In genomic region chr8:53222194-53222593, GRCm38 (mm10) we compare ENCODE assay signal across 22 mouse cellular contexts.
DNase-seq lines count a peak whose midpoint lies in the region; ATAC-seq lines count a peak whose summit lies in the region.
"Had no signal": no experiment of that assay in that cellular context is flagged by ENCODE, and none has a peak within 500 bp of the region (broad histone marks: within the 10 kb centered on the region; RNA-seq: fewer than 3 reads in every experiment).

No protein-coding gene starts in this region.

- H3K36me3 ChIP-seq in intestine, embryonic 15.5 days = no peaks in the 10 kb centered on the region
- H3K36me3 ChIP-seq: embryonic facial prominence, embryonic 13.5 days; forebrain, embryonic 12.5 days; heart, embryonic 15.5 days; hindbrain, embryonic 13.5 days had no signal

- no peak overlapping the region for H3K9ac ChIP-seq in intestine, embryonic 15.5 days
- H3K9ac ChIP-seq: embryonic facial prominence, embryonic 13.5 days; forebrain, embryonic 12.5 days; heart, embryonic 15.5 days; hindbrain, embryonic 13.5 days had no signal

- H3K27ac ChIP-seq in intestine, embryonic 15.5 days = no peak overlapping the region
- H3K27ac ChIP-seq: embryonic facial prominence, embryonic 13.5 days; forebrain, embryonic 12.5 days; heart, adult 2 months; heart, embryonic 15.5 days; hindbrain, embryonic 13.5 days; hindbrain, postnatal 0 days had no signal

- H3K4me3 ChIP-seq in intestine, embryonic 15.5 days (replicated peaks) = no peak overlapping the region
- H3K4me3 ChIP-seq: embryonic facial prominence, embryonic 13.5 days; forebrain, embryonic 12.5 days; heart, adult 2 months; heart, embryonic 15.5 days; hindbrain, embryonic 13.5 days had no signal

- no peaks in the 10 kb centered on the region for H3K27me3 ChIP-seq in intestine, embryonic 15.5 days (replicated peaks)
- H3K27me3 ChIP-seq: embryonic facial prominence, embryonic 13.5 days; forebrain, embryonic 12.5 days; heart, embryonic 15.5 days; hindbrain, embryonic 13.5 days; Patski had no signal

- 82% methylated on average over 5 of the region's 5 CpGs for WGBS in intestine, embryonic 15.5 days

- H3K9me3 ChIP-seq in intestine, embryonic 15.5 days = no peaks in the 10 kb centered on the region
- H3K9me3 ChIP-seq: embryonic facial prominence, embryonic 13.5 days; forebrain, embryonic 12.5 days; heart, embryonic 15.5 days; hindbrain, embryonic 13.5 days had no signal

- H3K4me1 ChIP-seq in intestine, embryonic 15.5 days (replicated peaks) = no peaks in the 10 kb centered on the region
- H3K4me1 ChIP-seq: embryonic facial prominence, embryonic 13.5 days; forebrain, embryonic 12.5 days; heart, embryonic 15.5 days; hindbrain, embryonic 13.5 days had no signal

- H3K4me2 ChIP-seq in intestine, embryonic 15.5 days (replicated peaks) = no peak overlapping the region
- H3K4me2 ChIP-seq: embryonic facial prominence, embryonic 13.5 days; forebrain, embryonic 12.5 days; heart, embryonic 11.5 days; heart, embryonic 15.5 days; hindbrain, embryonic 13.5 days had no signal

- ATAC-seq in intestine, embryonic 15.5 days = no peak
- ATAC-seq in megakaryocyte, adult 5-6 weeks (ENCODE audit: poor library complexity, severe bottlenecking) = no peak
- ATAC-seq: activated CD4-positive, CD25-positive, alpha-beta regulatory T cell, adult 4 months; forebrain, embryonic 16.5 days; hindbrain, postnatal 0 days; Patski had no signal

- peak; percentile 3 for DNase-seq in Muller cell, postnatal 12 days (ENCODE audit: inconsistent ontology term)
- peak; percentile 40 for DNase-seq in cerebellum, adult 11-12 months
- DNase-seq in cerebellum, adult 9-10 months = peak; percentile 37
- DNase-seq in cerebellum, postnatal 25 days = peak; percentile 19 to 42
- DNase-seq in left cerebral cortex, adult 18-20 months (ENCODE audit: low spot score in 2 of 2) = no peak
- no peak for DNase-seq in adrenal gland, adult 8-10 months
- DNase-seq: adrenal gland, postnatal 25 days; gastrocnemius, postnatal 10 days; heart, adult 2 months; heart, postnatal 14 days; kidney, adult 18-20 months had no signal

Comparison
In these comparisons a context has a peak if more than half of its experiments do, and no peak if none do; other contexts are left out.
1. DNase-seq: peak in Muller cell, postnatal 12 days (single experiment), cerebellum, adult 11-12 months (single experiment), cerebellum, adult 9-10 months (single experiment) and cerebellum, postnatal 25 days (2 of 2); none in left cerebral cortex, adult 18-20 months (0 of 2) and adrenal gland, adult 8-10 months (single experiment).